Mouse (Mus musculus) MEL (cell line): Measurements from ENCODE around the gene Pigq. TPM values are rescaled to one million over a fixed set of nuclear protein-coding genes. Genes with fewer than 3 reads are reported as not detected.

ENCODE experiments used
- DNase-seq: peaks from one replicate; pipeline ENCODE4 v3.0.0; 2011; ENCODE audit warnings: low read depth, low spot score
- H3K27ac ChIP-seq: 2 replicates; pipeline ENCODE4 v1.5.1; 2012; ENCODE audit warnings: low read depth, mild to moderate bottlenecking, control low read depth, low read length, moderate library complexity; ENCODE audit not compliant: control insufficient read depth
- H3K27me3 ChIP-seq, 2 experiments: fragments of 150-350 bp in 1 of 2; sonication (generic) in 1 of 2; 2 replicates each; pipeline ENCODE4 v1.6.1; 2012; ENCODE audit warnings: low read length in 2 of 2, mild to moderate bottlenecking in 2 of 2, improper control_type of control experiment in 1 of 2, moderate library complexity in 1 of 2; ENCODE audit not compliant: insufficient read depth in 2 of 2, control insufficient read depth in 1 of 2
- H3K36me3 ChIP-seq, 2 experiments: 2 replicates each; pipeline ENCODE4 v1.6.1; 2012 to 2014; ENCODE audit warnings: low read length in 2 of 2, improper control_type of control experiment in 1 of 2, inconsistent platforms in 1 of 2, mild to moderate bottlenecking in 1 of 2; ENCODE audit not compliant: insufficient read depth in 2 of 2, control insufficient read depth in 1 of 2
- H3K4me1 ChIP-seq, 2 experiments: fragments of 150-350 bp in 1 of 2; sonication (generic) in 1 of 2; 2 replicates each; pipeline ENCODE4 v1.6.1; 2012; ENCODE audit warnings: low read length in 2 of 2, improper control_type of control experiment in 1 of 2, mild to moderate bottlenecking in 1 of 2; ENCODE audit not compliant: insufficient read depth in 2 of 2, control insufficient read depth in 1 of 2
- H3K4me3 ChIP-seq, 2 experiments: fragments of 150-350 bp in 1 of 2; sonication (generic) in 1 of 2; 2 replicates each; pipeline ENCODE4 v1.5.1; 2012; ENCODE audit warnings: low read depth in 2 of 2, low read length in 2 of 2, mild to moderate bottlenecking in 2 of 2, moderate library complexity in 2 of 2, control low read depth in 1 of 2, improper control_type of control experiment in 1 of 2; ENCODE audit not compliant: control insufficient read depth in 1 of 2, insufficient read depth in 1 of 2
- H3K79me2 ChIP-seq: 2 replicates; pipeline ENCODE4 v1.6.1; 2012; ENCODE audit warnings: mild to moderate bottlenecking, low read length, moderate library complexity; ENCODE audit not compliant: control insufficient read depth, poor library complexity, insufficient read depth
- H3K9ac ChIP-seq: 2 replicates; pipeline ENCODE4 v1.6.1; 2012; ENCODE audit warnings: low read depth, mild to moderate bottlenecking, control low read depth, low read length, moderate library complexity; ENCODE audit not compliant: control insufficient read depth, poor library complexity, severe bottlenecking
- H3K9me3 ChIP-seq: fragments of 150-350 bp; sonication (generic); replicated peaks from 2 replicates; pipeline ENCODE4 v1.6.1; 2012; ENCODE audit warnings: mild to moderate bottlenecking, low read length, improper control_type of control experiment, moderate library complexity; ENCODE audit not compliant: insufficient read depth
- BHLHE40 ChIP-seq: IDR thresholded peaks from 2 replicates; pipeline ENCODE4 v1.6.1; 2012; ENCODE audit warnings: low read depth, mild to moderate bottlenecking, inconsistent platforms, low read length, improper control_type of control experiment, borderline replicate concordance
- CHD1 ChIP-seq: IDR thresholded peaks from 2 replicates; pipeline ENCODE4 v1.6.1; 2012; ENCODE audit warnings: low read depth, mild to moderate bottlenecking, inconsistent platforms, low read length, improper control_type of control experiment
- CTCF ChIP-seq, 3 experiments: IDR thresholded peaks in 2 of 3; conservative IDR thresholded peaks in 1 of 3; 2 replicates each; pipeline ENCODE4 v1.5.1; 2011 to 2012; ENCODE audit warnings: low read length in 3 of 3, low read depth in 2 of 3, mild to moderate bottlenecking in 2 of 3, improper control_type of control experiment in 1 of 3, inconsistent platforms in 1 of 3, mixed read lengths in 1 of 3, moderate library complexity in 1 of 3; ENCODE audit not compliant: control insufficient read depth in 1 of 3, insufficient read depth in 1 of 3, poor library complexity in 1 of 3, severe bottlenecking in 1 of 3
- E2F4 ChIP-seq: IDR thresholded peaks from 2 replicates; pipeline ENCODE4 v1.6.1; 2011; ENCODE audit warnings: low read depth, low read length, improper control_type of control experiment, borderline replicate concordance
- GATA1 ChIP-seq: IDR thresholded peaks from 2 replicates; pipeline ENCODE4 v1.6.1; 2011; ENCODE audit warnings: low read depth, low read length, improper control_type of control experiment
- HCFC1 ChIP-seq: IDR thresholded peaks from 2 replicates; pipeline ENCODE4 v1.6.1; 2012; ENCODE audit warnings: low read depth, mild to moderate bottlenecking, inconsistent platforms, low read length, improper control_type of control experiment, moderate library complexity
- KAT2A ChIP-seq: conservative IDR thresholded peaks from 2 replicates; pipeline ENCODE4 v1.6.1; 2012; ENCODE audit warnings: low read depth, low read length, improper control_type of control experiment, inconsistent platforms
- MAZ ChIP-seq: IDR thresholded peaks from 2 replicates; pipeline ENCODE4 v1.6.1; 2012; ENCODE audit warnings: low read depth, mild to moderate bottlenecking, inconsistent platforms, low read length, improper control_type of control experiment
- MYB ChIP-seq: IDR thresholded peaks from 2 replicates; pipeline ENCODE4 v1.6.1; 2011; ENCODE audit warnings: mild to moderate bottlenecking, low read depth, low read length, improper control_type of control experiment
- MYC ChIP-seq: IDR thresholded peaks from 2 replicates; pipeline ENCODE4 v1.6.1; 2011; ENCODE audit warnings: low read depth, mild to moderate bottlenecking, low read length, improper control_type of control experiment, moderate library complexity
- RAD21 ChIP-seq: IDR thresholded peaks from 2 replicates; pipeline ENCODE4 v1.6.1; 2011; ENCODE audit warnings: mild to moderate bottlenecking, low read depth, low read length, improper control_type of control experiment
- RCOR1 ChIP-seq: IDR thresholded peaks from 2 replicates; pipeline ENCODE4 v1.6.1; 2012; ENCODE audit warnings: low read depth, mild to moderate bottlenecking, inconsistent platforms, low read length, improper control_type of control experiment
- SIN3A ChIP-seq: IDR thresholded peaks from 2 replicates; pipeline ENCODE4 v1.6.1; 2012; ENCODE audit warnings: low read length, improper control_type of control experiment, inconsistent platforms
- SMC3 ChIP-seq: IDR thresholded peaks from 2 replicates; pipeline ENCODE4 v1.6.1; 2011; ENCODE audit warnings: low read depth, low read length, improper control_type of control experiment
- TCF12 ChIP-seq: IDR thresholded peaks from 2 replicates; pipeline ENCODE4 v1.6.1; 2014; ENCODE audit warnings: low read depth, mild to moderate bottlenecking, inconsistent platforms, low read length, improper control_type of control experiment, moderate library complexity
- UBTF ChIP-seq: IDR thresholded peaks from 2 replicates; pipeline ENCODE4 v1.6.1; 2012; ENCODE audit warnings: low read depth, mild to moderate bottlenecking, inconsistent platforms, low read length, improper control_type of control experiment, moderate library complexity, borderline replicate concordance; ENCODE audit not compliant: insufficient read depth
- USF1 ChIP-seq: IDR thresholded peaks from 2 replicates; pipeline ENCODE4 v1.6.1; 2014; ENCODE audit warnings: low read depth, mild to moderate bottlenecking, inconsistent platforms, low read length, improper control_type of control experiment, moderate library complexity
- USF2 ChIP-seq, 2 experiments: IDR thresholded peaks; 2 replicates each; pipeline ENCODE4 v1.6.1; 2011 to 2012; ENCODE audit warnings: improper control_type of control experiment in 2 of 2, low read length in 2 of 2, borderline replicate concordance in 1 of 2, inconsistent platforms in 1 of 2, low read depth in 1 of 2, mild to moderate bottlenecking in 1 of 2; ENCODE audit not compliant: insufficient read depth in 1 of 2
- ZC3H11A ChIP-seq: IDR thresholded peaks from 2 replicates; pipeline ENCODE4 v1.6.1; 2012; ENCODE audit warnings: low read depth, mild to moderate bottlenecking, inconsistent platforms, low read length, improper control_type of control experiment
- ZKSCAN1 ChIP-seq: IDR thresholded peaks from 2 replicates; pipeline ENCODE4 v1.6.1; 2012; ENCODE audit warnings: low read depth, mild to moderate bottlenecking, inconsistent platforms, low read length, improper control_type of control experiment, moderate library complexity
- ZMIZ1 ChIP-seq: IDR thresholded peaks from 2 replicates; pipeline ENCODE4 v1.6.1; 2012; ENCODE audit warnings: low read depth, mild to moderate bottlenecking, inconsistent platforms, low read length, improper control_type of control experiment, moderate library complexity
- ZNF384 ChIP-seq: IDR thresholded peaks from 2 replicates; pipeline ENCODE4 v1.6.1; 2012; ENCODE audit warnings: low read depth, mild to moderate bottlenecking, inconsistent platforms, low read length, improper control_type of control experiment
- polyA plus RNA-seq, 2 experiments: library from polyadenylated mRNA; stranded (reverse) in 1 of 2; unstranded in 1 of 2; fragments of >175 nt in 1 of 2; fragments of >200 nt in 1 of 2; gene quantifications; 2 replicates each; pipeline versions ENCODE4 v1.2.1 to v1.2.4; 2012; ENCODE audit warnings: low replicate concordance in 2 of 2, low read depth in 1 of 2; ENCODE audit not compliant: insufficient read length in 2 of 2, insufficient read depth in 1 of 2, missing spikeins in 1 of 2
- total RNA-seq: library from RNA; depleted of rRNA; stranded (reverse); fragments of 300-350 nt; gene quantifications from 2 replicates; pipeline ENCODE4 v1.2.3, GENCODE M21; 2012

Gene Pigq
- total and polyA plus RNA-seq, 3 experiments: 67.8 to 825 (median 193) TPM

DNA sequence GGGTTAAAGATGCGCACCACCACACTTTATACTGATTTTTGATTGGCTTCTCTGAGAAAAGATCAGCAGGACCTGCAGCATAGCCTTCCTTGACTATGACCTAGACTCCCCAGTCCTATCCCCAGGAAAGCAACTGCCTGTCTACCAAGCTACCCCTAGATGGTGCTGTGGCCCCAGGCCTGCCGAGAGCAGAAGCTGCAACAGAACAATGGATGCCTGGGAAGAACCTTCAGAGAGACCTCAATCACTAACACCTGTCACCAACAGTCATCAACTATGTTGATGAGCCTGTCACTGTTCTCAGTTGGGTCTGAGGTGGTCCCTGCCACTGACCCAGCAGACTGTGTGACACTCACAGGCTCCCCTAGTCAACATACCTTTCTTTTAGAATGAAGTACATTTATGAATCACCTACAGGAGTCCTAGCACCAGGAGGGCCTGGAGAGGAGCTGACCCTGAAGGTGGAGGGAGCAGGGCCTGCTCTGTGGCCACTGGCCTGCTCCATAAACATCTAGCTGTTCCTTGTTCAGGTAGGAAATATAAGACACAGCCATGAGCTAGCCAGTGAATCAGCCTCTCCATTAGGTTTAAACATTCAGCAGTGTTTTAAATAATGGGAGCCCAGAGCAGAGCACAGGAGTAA, 50.6 kb downstream of the Pigq start:
- 0 out of 4 replicates have a peak, but pooled peaks cover 0 to 6% of the 10 kb centered on the region in 2 experiments for H3K4me1 ChIP-seq
- no peak overlapping the region for H3K4me3 ChIP-seq
- H3K27ac ChIP-seq: no peak overlapping the region
- peaks cover 0 to 4% of the 10 kb centered on the region in 2 experiments; a peak in 1 of 4 replicates for H3K36me3 ChIP-seq
- peaks cover 2% of the 10 kb centered on the region; the same call in 1 of the 2 replicates for H3K79me2 ChIP-seq
- H3K27me3 ChIP-seq: no peaks in the 10 kb centered on the region
- no peaks in the 10 kb centered on the region for H3K9me3 ChIP-seq
- DNase-seq: peak; percentile 79
- TF ChIP-seq SIN3A (0 out of 2 replicates have a peak, but pooled peaks have one; percentile 42), RCOR1 (no peak), KAT2A (no peak), ZC3H11A (peak; percentile 72), CTCF (IDR thresholded peaks at IDR 0.05 in 2 of 3, conservative IDR thresholded peaks at IDR 0.05 in 1 of 3; ENCODE audit: control insufficient read depth in 1 of 3, insufficient read depth in 1 of 3, low read depth in 2 of 3, low read length in 3 of 3, poor library complexity in 1 of 3, severe bottlenecking in 1 of 3) (peak; percentile 93 to 96 (median 94)), RAD21 (peak; percentile 94), UBTF (no peak), ZNF384 (no peak), SMC3 (peak; percentile 85)
- no peak overlapping the region for H3K9ac ChIP-seq

DNA sequence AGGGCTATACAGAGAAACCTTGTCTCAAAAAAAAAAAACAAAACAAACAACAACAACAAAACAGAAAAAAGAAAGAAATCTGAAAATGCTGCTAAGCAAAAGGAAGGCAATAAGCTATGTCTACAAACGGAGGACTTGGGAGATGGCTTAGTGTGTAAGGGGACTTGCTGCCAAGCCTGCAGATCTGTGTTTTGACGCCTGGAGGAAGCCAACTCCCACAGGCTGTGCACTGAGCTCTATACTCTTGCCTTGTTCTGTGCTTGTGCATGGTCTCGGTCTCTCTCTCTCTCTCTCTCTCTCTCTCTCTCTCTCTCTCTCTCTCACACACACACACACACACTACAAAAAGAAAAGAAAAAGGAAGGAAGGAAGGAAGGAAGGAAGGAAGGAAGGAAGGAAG, 55.9 kb downstream of the Pigq start:
- H3K36me3 ChIP-seq: peaks cover 0 to 4% of the 10 kb centered on the region in 2 experiments; a peak in 1 of 4 replicates
- DNase-seq: no peak
- no peak overlapping the region for H3K27ac ChIP-seq
- H3K4me1 ChIP-seq: 0 out of 4 replicates have a peak, but pooled peaks cover 0 to 6% of the 10 kb centered on the region in 2 experiments
- H3K4me3 ChIP-seq: no peak overlapping the region
- H3K79me2 ChIP-seq: peaks cover 2% of the 10 kb centered on the region; the same call in 1 of the 2 replicates
- no peaks in the 10 kb centered on the region for H3K27me3 ChIP-seq
- H3K9ac ChIP-seq: no peak overlapping the region
- no peaks in the 10 kb centered on the region for H3K9me3 ChIP-seq
- TF ChIP-seq RCOR1: no peak
- no peak for TF ChIP-seq ZNF384
- TF ChIP-seq HCFC1: no peak
- no peak for TF ChIP-seq TCF12
- TF ChIP-seq RAD21: no peak
- no peak for TF ChIP-seq CHD1
- TF ChIP-seq ZC3H11A: no peak
- TF ChIP-seq USF1: no peak
- TF ChIP-seq CTCF (IDR thresholded peaks at IDR 0.05 in 2 of 3, conservative IDR thresholded peaks at IDR 0.05 in 1 of 3; ENCODE audit: control insufficient read depth in 1 of 3, insufficient read depth in 1 of 3, low read depth in 2 of 3, low read length in 3 of 3, poor library complexity in 1 of 3, severe bottlenecking in 1 of 3): no peak
- TF ChIP-seq MYB: no peak
- no peak for TF ChIP-seq ZMIZ1
- no peak for TF ChIP-seq GATA1
- no peak for TF ChIP-seq USF2 (IDR thresholded peaks at IDR 0.05; ENCODE audit: borderline replicate concordance in 1 of 2, insufficient read depth in 1 of 2, low read depth in 1 of 2, low read length in 2 of 2)
- no peak for TF ChIP-seq MYC
- no peak for TF ChIP-seq ZKSCAN1
- TF ChIP-seq E2F4: no peak
- no peak for TF ChIP-seq BHLHE40
- TF ChIP-seq MAZ: no peak
